Mouse (Mus musculus) spleen, adult 2 months (tissue): ENCODE results near the gene Rcor1. TPM values are rescaled to one million over a fixed set of nuclear protein-coding genes. Genes with fewer than 3 reads are reported as not detected.
A peak's percentile ranks its signal among the peaks of the same experiment; 100 is the strongest.

Experiments used
- DNase-seq, 2 experiments: peaks; one replicate each; pipeline versions ENCODE4 v3.0.0 to v3.0.0-alpha.2; 2012 to 2021; ENCODE audit warnings: low spot score in 2 of 2, low read depth in 1 of 2
- H3K27ac ChIP-seq: fragments of 200-500 bp; 2 replicates; pipeline ENCODE4 v1.5.1; 2012; ENCODE audit warnings: low read length, inconsistent platforms; ENCODE audit not compliant: insufficient read depth
- H3K27me3 ChIP-seq: fragments of 200-500 bp; 2 replicates; pipeline ENCODE4 v1.6.1; 2012; ENCODE audit warnings: mild to moderate bottlenecking, moderate library complexity, low read length, inconsistent platforms; ENCODE audit not compliant: control insufficient read depth, insufficient read depth
- H3K36me3 ChIP-seq: fragments of 200-500 bp; 2 replicates; pipeline ENCODE4 v1.6.1; 2012; ENCODE audit warnings: mild to moderate bottlenecking, low read length, inconsistent platforms; ENCODE audit not compliant: control insufficient read depth, insufficient read depth
- H3K4me1 ChIP-seq: fragments of 200-500 bp; 2 replicates; pipeline ENCODE4 v1.6.1; 2011; ENCODE audit warnings: inconsistent platforms; ENCODE audit not compliant: control insufficient read depth, insufficient read depth, insufficient read length
- H3K4me3 ChIP-seq: fragments of 200-500 bp; 2 replicates; pipeline ENCODE4 v1.5.1; 2011; ENCODE audit warnings: mild to moderate bottlenecking, inconsistent platforms; ENCODE audit not compliant: insufficient read depth, insufficient read length; ENCODE audit errors: extremely low read depth
- CTCF ChIP-seq: fragments of 200-500 bp; IDR thresholded peaks from 2 replicates; pipeline ENCODE4 v1.5.1; 2011; ENCODE audit warnings: mild to moderate bottlenecking, inconsistent platforms; ENCODE audit not compliant: insufficient read depth, insufficient read length, insufficient replicate concordance; ENCODE audit errors: extremely low read depth
- POLR2A ChIP-seq: fragments of 200-500 bp; IDR thresholded peaks from 2 replicates; pipeline ENCODE4 v1.6.1; 2011; ENCODE audit warnings: low read depth, low read length, inconsistent platforms
- WGBS: fragments of 180-500 bp; shearing (Covaris S2); methylation state at CpG from one replicate; pipeline ENCODE4 v1.1.7; 2018; 5-methylcytosine and 5-hydroxymethylcytosine counted together
- polyA plus RNA-seq: library from polyadenylated mRNA; depleted of rRNA; stranded (reverse); fragments of >200 nt; gene quantifications from 2 replicates; pipeline ENCODE4 v1.2.3, GENCODE M21; 2012

The Rcor1 gene
- polyA plus RNA-seq, 1 experiment = 7.8 TPM

GRCm38 (mm10) chr12:111006339-111006738 lies 32.8 kb upstream of the Rcor1 start:
- H3K27ac ChIP-seq = no peak overlapping the region
- H3K4me1 ChIP-seq = peaks cover 5% of the 10 kb centered on the region; the same call in 1 of the 2 replicates
- no peak for DNase-seq
- no peak for TF ChIP-seq CTCF
- no peak for TF ChIP-seq POLR2A
- no peak overlapping the region for H3K4me3 ChIP-seq
- H3K27me3 ChIP-seq = no peaks in the 10 kb centered on the region
- H3K36me3 ChIP-seq = no peaks in the 10 kb centered on the region
- 98% methylated on average over 5 of the region's 5 CpGs for WGBS

- Histone ChIP-seq H3K27ac (no peak overlapping the region), H3K4me1 (peaks cover 5% of the 10 kb centered on the region; the same call in 1 of the 2 replicates), H3K27me3 (no peaks in the 10 kb centered on the region), H3K36me3 (no peaks in the 10 kb centered on the region), H3K4me3 (no peak overlapping the region)
- DNase-seq = peak; percentile 20 to 59
- 40% methylated on average over 14 of the region's 14 CpGs for WGBS
- TF ChIP-seq CTCF (no peak), POLR2A (no peak)
Observed at GRCm38 (mm10) chr12:111007134-111008103, 31.7 kb upstream of the Rcor1 start.

- 82% methylated on average over 11 of the region's 11 CpGs for WGBS
- TF ChIP-seq POLR2A (no peak), CTCF (no peak)
- H3K4me1 ChIP-seq = peaks cover 5% of the 10 kb centered on the region; the same call in 1 of the 2 replicates
- no peak for DNase-seq
- no peaks in the 10 kb centered on the region for H3K27me3 ChIP-seq
- H3K36me3 ChIP-seq = no peaks in the 10 kb centered on the region
- H3K4me3 ChIP-seq = no peak overlapping the region
- no peak overlapping the region for H3K27ac ChIP-seq
Observed at GRCm38 (mm10) chr12:111008500-111009490, 30.4 kb upstream of the Rcor1 start.

GRCm38 (mm10) chr12:111009615-111010257 lies 29.4 kb upstream of the Rcor1 start:
- no peaks in the 10 kb centered on the region for H3K27me3 ChIP-seq
- no peak overlapping the region for H3K27ac ChIP-seq
- no peak for DNase-seq
- H3K4me3 ChIP-seq = no peak overlapping the region
- 84% methylated on average over 6 of the region's 6 CpGs for WGBS
- peaks cover 5% of the 10 kb centered on the region; the same call in 1 of the 2 replicates for H3K4me1 ChIP-seq
- H3K36me3 ChIP-seq = no peaks in the 10 kb centered on the region
- no peak for TF ChIP-seq CTCF

- H3K27ac ChIP-seq = no peak overlapping the region
- H3K4me1 ChIP-seq = no peaks in the 10 kb centered on the region
- no peaks in the 10 kb centered on the region for H3K27me3 ChIP-seq
- WGBS = 79% methylated on average over 3 of the region's 3 CpGs
- no peak for DNase-seq
- TF ChIP-seq CTCF = no peak
- TF ChIP-seq POLR2A = no peak
- H3K4me3 ChIP-seq = no peak overlapping the region
- H3K36me3 ChIP-seq = no peaks in the 10 kb centered on the region
Observed at GRCm38 (mm10) chr12:111016807-111017206, 22.3 kb upstream of the Rcor1 start.

GRCm38 (mm10) chr12:111018068-111018467 lies 21.1 kb upstream of the Rcor1 start:
- no peaks in the 10 kb centered on the region for H3K36me3 ChIP-seq
- TF ChIP-seq POLR2A = no peak
- TF ChIP-seq CTCF = no peak
- 96% methylated on average over 11 of the region's 11 CpGs for WGBS
- no peak for DNase-seq
- H3K4me1 ChIP-seq = no peaks in the 10 kb centered on the region
- H3K27ac ChIP-seq = no peak overlapping the region
- H3K4me3 ChIP-seq = no peak overlapping the region
- no peaks in the 10 kb centered on the region for H3K27me3 ChIP-seq
